Mouse (Mus musculus) thymus, postnatal 4 days (tissue): Measurements from ENCODE around the gene Capn7.

Experiments used
- DNase-seq: peaks from one replicate; pipeline ENCODE4 v3.0.0; 2021

Gene Capn7

GRCm38 (mm10) chr14:31367951-31368350 is 31.5 kb downstream of the Capn7 start:
- DNase-seq = no peak

GRCm38 (mm10) chr14:31369377-31369776 is 32.9 kb downstream of the Capn7 start:
- DNase-seq = no peak

- DNase-seq = no peak
Observed at GRCm38 (mm10) chr14:31374390-31374789, 38.0 kb downstream of the Capn7 start.

- no peak for DNase-seq
Observed at GRCm38 (mm10) chr14:31376331-31376730, 39.9 kb downstream of the Capn7 start.

GRCm38 (mm10) chr14:31382276-31382675 is 45.8 kb downstream of the Capn7 start:
- no peak for DNase-seq

- DNase-seq = peak; percentile 5
Observed at GRCm38 (mm10) chr14:31383470-31384050, 47.1 kb downstream of the Capn7 start.

- DNase-seq = peak; percentile 12
Observed at GRCm38 (mm10) chr14:31384366-31385323, 48.2 kb downstream of the Capn7 start.

GRCm38 (mm10) chr14:31385406-31385805 is 49.0 kb downstream of the Capn7 start:
- DNase-seq = peak; percentile 6

GRCm38 (mm10) chr14:31385977-31386697 is 49.7 kb downstream of the Capn7 start:
- DNase-seq = peak; percentile 85

GRCm38 (mm10) chr14:31387301-31387981 is 51.0 kb downstream of the Capn7 start:
- DNase-seq = peak; percentile 69

GRCm38 (mm10) chr14:31388086-31388872 is 51.8 kb downstream of the Capn7 start:
- DNase-seq = no peak

- DNase-seq = no peak
Observed at GRCm38 (mm10) chr14:31389421-31390147, 53.1 kb downstream of the Capn7 start.

- DNase-seq = no peak
Observed at GRCm38 (mm10) chr14:31392300-31392699, 55.9 kb downstream of the Capn7 start.

- no peak for DNase-seq
Observed at GRCm38 (mm10) chr14:31392873-31393545, 56.6 kb downstream of the Capn7 start.

- DNase-seq = no peak
Observed at GRCm38 (mm10) chr14:31393546-31393890, 57.1 kb downstream of the Capn7 start.

GRCm38 (mm10) chr14:31393936-31394630 is 57.6 kb downstream of the Capn7 start:
- no peak for DNase-seq

GRCm38 (mm10) chr14:31394822-31395532 is 58.5 kb downstream of the Capn7 start:
- DNase-seq = no peak

- DNase-seq = no peak
Observed at GRCm38 (mm10) chr14:31395629-31396199, 59.3 kb downstream of the Capn7 start.

- DNase-seq = no peak
Observed at GRCm38 (mm10) chr14:31396428-31396827, 60.0 kb downstream of the Capn7 start.
